Mouse (Mus musculus) myocyte (in vitro differentiated cells): ENCODE measurements around the gene Itga10.

Experiments used
- CEBPB ChIP-seq: IDR thresholded peaks from 2 replicates; pipeline ENCODE4 v1.6.1; 2011; ENCODE audit warnings: mild to moderate bottlenecking, moderate library complexity; ENCODE audit not compliant: poor library complexity, insufficient read depth, severe bottlenecking
- E2F4 ChIP-seq: IDR thresholded peaks from one replicate; pipeline ENCODE4 v1.6.1; 2011; ENCODE audit warnings: mild to moderate bottlenecking, control low read depth, moderate library complexity; ENCODE audit not compliant: insufficient read depth
- MAX ChIP-seq: IDR thresholded peaks from one replicate; pipeline ENCODE4 v1.6.1; 2011; ENCODE audit warnings: low read depth, mild to moderate bottlenecking, control low read depth
- MYOD1 ChIP-seq, 3 experiments: IDR thresholded peaks; one replicate each; pipeline ENCODE4 v1.6.1; 2011; ENCODE audit warnings: control low read depth in 2 of 3, low read depth in 2 of 3, mild to moderate bottlenecking in 2 of 3, moderate library complexity in 1 of 3; ENCODE audit not compliant: insufficient read length in 2 of 3, control insufficient read depth in 1 of 3
- MYOG ChIP-seq, 3 experiments: IDR thresholded peaks; one replicate each; pipeline ENCODE4 v1.6.1; 2011; ENCODE audit warnings: control low read depth in 2 of 3, low read depth in 2 of 3, mild to moderate bottlenecking in 2 of 3; ENCODE audit not compliant: insufficient read length in 2 of 3, control insufficient read depth in 1 of 3, insufficient read depth in 1 of 3
- POLR2A ChIP-seq: IDR thresholded peaks from one replicate; pipeline ENCODE4 v1.6.1; 2011; ENCODE audit warnings: low read depth, mild to moderate bottlenecking, control low read depth, moderate library complexity; ENCODE audit not compliant: insufficient read length
- POLR2AphosphoS2 ChIP-seq: IDR thresholded peaks from one replicate; pipeline ENCODE4 v1.6.1; 2011; ENCODE audit warnings: low read depth, control low read depth; ENCODE audit not compliant: insufficient read length
- REST ChIP-seq: IDR thresholded peaks from one replicate; pipeline ENCODE4 v1.6.1; 2011; ENCODE audit warnings: mild to moderate bottlenecking, control low read depth, moderate library complexity; ENCODE audit not compliant: insufficient read depth, insufficient read length
- SRF ChIP-seq: IDR thresholded peaks from one replicate; pipeline ENCODE4 v1.6.1; 2011; ENCODE audit warnings: low read depth; ENCODE audit not compliant: control insufficient read depth, insufficient read length
- TCF12 ChIP-seq: IDR thresholded peaks from one replicate; pipeline ENCODE4 v1.6.1; 2011; ENCODE audit warnings: mild to moderate bottlenecking, control low read depth; ENCODE audit not compliant: poor library complexity, insufficient read depth, severe bottlenecking
- USF1 ChIP-seq: IDR thresholded peaks from one replicate; pipeline ENCODE4 v1.6.1; 2011; ENCODE audit warnings: low read depth, mild to moderate bottlenecking, control low read depth, moderate library complexity

- TF ChIP-seq TCF12 (no peak), MAX (no peak), POLR2A (no peak), E2F4 (no peak), POLR2AphosphoS2 (no peak), CEBPB (no peak), USF1 (no peak), MYOG (IDR thresholded peaks at IDR 0.05; ENCODE audit: control insufficient read depth in 1 of 3, insufficient read depth in 1 of 3, insufficient read length in 2 of 3, low read depth in 2 of 3) (no peak), REST (no peak), SRF (no peak), MYOD1 (IDR thresholded peaks at IDR 0.05; ENCODE audit: control insufficient read depth in 1 of 3, insufficient read length in 2 of 3, low read depth in 2 of 3) (no peak)
Observed at GRCm38 (mm10) chr3:96673514-96673913, 28.1 kb downstream of the Itga10 start.
